Mouse (Mus musculus) forebrain, embryonic 14.5 days (tissue): ENCODE results near the gene Cdip1. TPM values are rescaled to one million over a fixed set of nuclear protein-coding genes. Genes with fewer than 3 reads are reported as not detected.

Source experiments
- ATAC-seq: fragments of 200-750 bp; cut with Nextera tagmentation; 2 replicates; pipeline ENCODE4 v1.8.0; 2017; ENCODE audit warnings: mild to moderate bottlenecking, moderate library complexity
- DNase-seq: peaks from one replicate; pipeline ENCODE4 v3.0.0-alpha.2; 2015; ENCODE audit warnings: low spot score
- H3K27ac ChIP-seq: fragments of 300-500 bp; sonication (generic); 2 replicates; pipeline ENCODE4 v1.5.1; 2014; ENCODE audit warnings: low read depth, mild to moderate bottlenecking, control low read depth, low read length, moderate library complexity
- H3K27me3 ChIP-seq: fragments of 300-500 bp; sonication (generic); replicated peaks from 2 replicates; pipeline ENCODE4 v1.6.1; 2014; ENCODE audit warnings: low read length, control low read depth, mixed read lengths; ENCODE audit not compliant: control insufficient read depth, insufficient read depth
- H3K36me3 ChIP-seq: fragments of 300-500 bp; sonication (generic); 2 replicates; pipeline ENCODE4 v1.6.1; 2014; ENCODE audit warnings: low read length, control low read depth; ENCODE audit not compliant: control insufficient read depth, insufficient read depth
- H3K4me1 ChIP-seq: fragments of 300-500 bp; sonication (generic); 2 replicates; pipeline ENCODE4 v1.6.1; 2014; ENCODE audit warnings: antibody characterized with exemption, low read length, control low read depth; ENCODE audit not compliant: control insufficient read depth, insufficient read depth
- H3K4me2 ChIP-seq: fragments of 300-500 bp; sonication (generic); 2 replicates; pipeline ENCODE4 v1.6.1; 2014; ENCODE audit warnings: mild to moderate bottlenecking, control low read depth, low read length
- H3K4me3 ChIP-seq: fragments of 300-500 bp; sonication (generic); 2 replicates; pipeline ENCODE4 v1.5.1; 2014; ENCODE audit warnings: low read depth, low read length, control low read depth
- H3K9ac ChIP-seq: fragments of 300-500 bp; sonication (generic); 2 replicates; pipeline ENCODE4 v1.6.1; 2014; ENCODE audit warnings: mild to moderate bottlenecking, low read length, control low read depth, moderate library complexity
- H3K9me3 ChIP-seq: fragments of 300-500 bp; sonication (generic); replicated peaks from 2 replicates; pipeline ENCODE4 v1.6.1; 2016; ENCODE audit warnings: low read length, control low read depth, mixed read lengths; ENCODE audit not compliant: control insufficient read depth
- WGBS: fragments of 180-500 bp; shearing (Covaris S2); extraction: QIAGEN DNeasy Blood & Tissue Kit; methylation state at CpG from one replicate; pipeline ENCODE4 v1.1.7; 2014; 5-methylcytosine and 5-hydroxymethylcytosine counted together
- polyA plus RNA-seq: library from polyadenylated mRNA; unstranded; fragments of >200 nt; fragmentation: Nextera tagmentation; extraction: Ambion mirVana; gene quantifications from 2 replicates; pipeline ENCODE4 v1.2.1, GENCODE M21; 2014

The Cdip1 gene
- polyA plus RNA-seq, 1 experiment from 2014 or later, result 87.1 TPM

DNA sequence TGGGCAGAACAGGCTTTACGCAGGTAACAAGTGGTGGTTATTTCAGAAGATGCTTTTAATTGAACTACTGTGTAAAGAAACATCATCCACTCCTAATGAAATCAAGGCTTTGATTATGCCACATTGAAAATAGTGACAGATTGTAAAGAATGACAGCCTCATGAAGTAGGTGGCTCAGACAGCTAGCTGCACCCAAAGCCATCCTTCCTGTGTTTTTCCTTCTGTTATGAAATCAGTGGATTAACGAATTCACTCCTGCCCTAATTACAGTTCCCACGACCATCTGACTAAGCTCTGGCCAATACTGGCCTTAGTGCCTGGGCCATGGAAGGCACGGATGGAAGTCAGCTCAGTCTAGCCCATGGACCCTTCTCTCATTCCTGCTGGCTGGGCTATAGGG lies 11.2 kb downstream of the Cdip1 start:
- Histone ChIP-seq H3K4me1 (no peaks in the 10 kb centered on the region), H3K27ac (no peak overlapping the region), H3K36me3 (no peaks in the 10 kb centered on the region), H3K27me3 (no peaks in the 10 kb centered on the region), H3K4me3 (no peak overlapping the region), H3K4me2 (no peak overlapping the region), H3K9ac (no peak overlapping the region), H3K9me3 (no peaks in the 10 kb centered on the region)
- WGBS, result 82% methylated on average over 4 of the region's 4 CpGs
- ATAC-seq (no peak), DNase-seq (no peak)

DNA sequence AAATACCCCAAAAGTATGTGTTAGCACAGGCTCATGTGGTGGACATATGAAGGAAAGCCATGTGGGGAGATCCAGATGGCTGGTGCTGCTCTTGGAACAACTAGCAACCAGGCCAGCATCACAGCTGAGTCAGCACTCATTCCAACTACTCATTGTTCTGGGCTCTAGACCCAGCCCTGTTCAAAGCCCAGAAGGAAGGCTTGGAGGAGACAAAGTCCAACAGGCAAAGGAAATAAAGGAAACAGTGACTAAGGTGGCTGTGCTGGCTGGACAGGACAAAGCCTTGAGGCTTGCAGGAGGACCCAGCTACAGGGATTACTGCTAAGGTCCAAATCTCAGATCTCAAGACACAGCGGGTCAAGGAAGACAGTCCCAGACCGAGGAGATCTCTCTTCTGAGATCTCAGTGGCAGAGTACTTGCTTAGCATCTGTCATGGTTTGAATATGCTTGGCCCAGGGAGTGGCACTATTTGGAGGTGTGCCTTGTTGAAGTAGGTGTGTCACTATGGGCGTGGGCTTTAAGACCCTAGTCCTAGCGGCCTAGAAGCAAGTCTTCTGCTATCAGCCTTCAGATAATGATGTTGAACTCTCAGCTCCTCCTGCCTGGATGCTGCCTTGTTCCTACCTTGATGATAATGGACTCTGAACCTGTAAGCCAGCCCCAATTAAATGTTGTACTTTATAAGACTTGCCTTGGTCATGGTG lies 12.0 kb downstream of the Cdip1 start:
- WGBS, result 97% methylated on average over 4 of the region's 4 CpGs
- no peak for ATAC-seq
- no peak overlapping the region for H3K27ac ChIP-seq

DNA sequence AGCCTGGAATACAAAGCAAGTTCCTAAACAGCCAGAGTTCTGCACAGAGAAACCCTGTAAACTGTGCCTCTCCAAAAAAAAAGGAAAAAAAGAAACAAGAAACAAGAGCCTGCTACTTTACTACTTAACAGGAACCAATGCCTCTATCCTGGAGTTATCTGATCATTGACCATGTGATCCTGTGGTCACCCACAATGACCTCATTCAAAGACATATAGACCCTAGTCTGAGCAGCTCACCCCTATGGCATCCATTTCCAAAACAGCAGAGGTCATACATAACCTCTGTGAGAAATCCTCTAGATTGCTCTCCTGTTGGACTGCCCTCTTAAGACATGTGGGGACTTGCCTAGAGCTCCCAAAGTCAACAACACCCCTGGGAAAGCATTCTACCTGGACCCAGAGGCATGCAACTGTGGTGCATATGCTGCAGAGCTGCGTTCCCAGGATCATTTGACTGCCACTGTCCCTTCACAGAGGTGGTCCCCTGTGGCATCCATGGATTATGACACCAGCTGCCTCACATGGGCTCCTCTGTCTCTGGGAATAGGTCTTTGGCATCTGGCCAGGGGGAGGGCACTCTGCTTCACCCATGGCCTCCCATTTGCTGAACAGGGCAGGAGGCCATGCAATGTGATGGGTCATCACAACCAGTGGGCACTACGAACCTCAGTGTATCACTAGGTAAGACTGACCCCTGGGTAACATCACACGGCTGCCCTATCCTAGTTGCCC lies 12.8 kb downstream of the Cdip1 start:
- no peaks in the 10 kb centered on the region for H3K36me3 ChIP-seq
- H3K4me2 ChIP-seq, result no peak overlapping the region
- no peak for DNase-seq
- H3K9ac ChIP-seq, result no peak overlapping the region
- no peak overlapping the region for H3K4me3 ChIP-seq
- no peak overlapping the region for H3K27ac ChIP-seq
- H3K4me1 ChIP-seq, result peaks cover 8% of the 10 kb centered on the region; the same call in 1 of the 2 replicates
- ATAC-seq, result no peak
- 96% methylated on average over 3 of the region's 3 CpGs for WGBS
- H3K27me3 ChIP-seq, result no peaks in the 10 kb centered on the region
- no peaks in the 10 kb centered on the region for H3K9me3 ChIP-seq

More for the DNA sequence above, 12.0 kb downstream of the Cdip1 start:
- Histone ChIP-seq H3K4me1 (peaks cover 8% of the 10 kb centered on the region; the same call in 1 of the 2 replicates), H3K4me2 (no peak overlapping the region), H3K4me3 (no peak overlapping the region), H3K9me3 (no peaks in the 10 kb centered on the region), H3K27me3 (no peaks in the 10 kb centered on the region), H3K36me3 (no peaks in the 10 kb centered on the region), H3K9ac (no peak overlapping the region)
- DNase-seq, result no peak

DNA sequence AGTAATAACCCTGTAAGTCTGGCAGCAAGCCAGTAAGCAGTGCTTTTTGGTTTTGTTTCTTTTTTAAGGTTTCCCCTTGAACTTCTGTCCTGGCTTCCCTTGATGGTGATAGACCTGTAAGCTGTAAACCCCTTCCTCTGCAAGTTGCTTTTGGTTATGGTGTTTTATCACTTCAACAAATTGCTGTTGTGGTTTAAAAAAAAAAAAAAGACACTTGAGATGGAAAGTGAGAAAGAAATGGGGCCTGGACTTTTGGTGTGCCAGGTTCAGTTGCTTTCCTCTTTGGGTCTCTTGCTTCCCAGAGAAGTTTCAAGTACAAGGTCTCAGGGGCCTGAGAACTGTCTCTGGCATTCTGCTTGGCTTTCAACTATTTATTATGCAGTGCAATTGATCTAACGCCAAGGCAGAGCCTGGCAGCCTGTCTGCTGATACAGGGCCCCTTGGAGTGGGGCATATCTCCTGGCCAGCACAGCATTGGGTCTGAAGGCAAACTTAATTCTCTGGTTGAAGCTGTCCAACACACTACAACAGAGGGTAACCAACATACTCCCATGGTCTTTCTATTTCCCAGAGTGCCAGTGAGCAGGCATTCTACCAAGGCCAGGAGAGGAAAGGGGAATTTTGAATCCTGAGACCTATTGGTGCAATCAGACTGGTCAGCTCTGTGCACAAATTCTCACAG lies 16.7 kb downstream of the Cdip1 start:
- peak; percentile 28 for DNase-seq
- H3K27ac ChIP-seq, result peak overlapping the region; percentile 33; the same call in 1 of the 2 replicates

DNA sequence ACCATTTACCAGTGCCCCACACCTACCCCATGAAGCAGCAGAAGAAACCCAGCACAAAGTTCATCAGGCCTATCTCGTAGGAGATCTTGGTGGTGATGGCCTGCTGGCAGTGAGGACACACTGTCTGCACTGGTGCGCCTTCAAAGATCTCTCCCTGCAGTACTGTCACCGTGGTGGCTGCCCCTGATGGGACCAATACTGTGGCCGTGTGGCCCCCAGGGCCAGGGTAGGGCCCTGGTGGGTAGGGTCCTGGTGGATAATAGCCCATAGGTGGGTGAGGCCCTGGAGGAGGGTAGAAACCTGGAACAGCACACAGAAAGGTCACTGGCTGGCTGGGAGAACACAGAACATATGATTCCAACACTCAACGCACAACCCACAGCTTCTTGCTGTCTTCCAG lies 21.4 kb downstream of the Cdip1 start:
- no peak overlapping the region for H3K4me3 ChIP-seq
- H3K27me3 ChIP-seq, result no peaks in the 10 kb centered on the region
- H3K27ac ChIP-seq, result no peak overlapping the region
- H3K9ac ChIP-seq, result no peak overlapping the region
- peaks cover 69% of the 10 kb centered on the region for H3K36me3 ChIP-seq
- H3K9me3 ChIP-seq, result no peaks in the 10 kb centered on the region
- H3K4me1 ChIP-seq, result peaks cover 7% of the 10 kb centered on the region; the same call in 1 of the 2 replicates
- ATAC-seq, result no peak
- no peak overlapping the region for H3K4me2 ChIP-seq
- WGBS, result 98% methylated on average over 5 of the region's 5 CpGs
- DNase-seq, result no peak

More for the DNA sequence above, 16.7 kb downstream of the Cdip1 start:
- Histone ChIP-seq H3K36me3 (peaks cover 24% of the 10 kb centered on the region), H3K9ac (no peak overlapping the region), H3K4me3 (no peak overlapping the region), H3K4me1 (peaks cover 8% of the 10 kb centered on the region; the same call in 1 of the 2 replicates), H3K27me3 (no peaks in the 10 kb centered on the region), H3K9me3 (no peaks in the 10 kb centered on the region), H3K4me2 (no peak overlapping the region)
- 37% methylated on average over 1 of the region's 1 CpGs for WGBS
- no peak for ATAC-seq

DNA sequence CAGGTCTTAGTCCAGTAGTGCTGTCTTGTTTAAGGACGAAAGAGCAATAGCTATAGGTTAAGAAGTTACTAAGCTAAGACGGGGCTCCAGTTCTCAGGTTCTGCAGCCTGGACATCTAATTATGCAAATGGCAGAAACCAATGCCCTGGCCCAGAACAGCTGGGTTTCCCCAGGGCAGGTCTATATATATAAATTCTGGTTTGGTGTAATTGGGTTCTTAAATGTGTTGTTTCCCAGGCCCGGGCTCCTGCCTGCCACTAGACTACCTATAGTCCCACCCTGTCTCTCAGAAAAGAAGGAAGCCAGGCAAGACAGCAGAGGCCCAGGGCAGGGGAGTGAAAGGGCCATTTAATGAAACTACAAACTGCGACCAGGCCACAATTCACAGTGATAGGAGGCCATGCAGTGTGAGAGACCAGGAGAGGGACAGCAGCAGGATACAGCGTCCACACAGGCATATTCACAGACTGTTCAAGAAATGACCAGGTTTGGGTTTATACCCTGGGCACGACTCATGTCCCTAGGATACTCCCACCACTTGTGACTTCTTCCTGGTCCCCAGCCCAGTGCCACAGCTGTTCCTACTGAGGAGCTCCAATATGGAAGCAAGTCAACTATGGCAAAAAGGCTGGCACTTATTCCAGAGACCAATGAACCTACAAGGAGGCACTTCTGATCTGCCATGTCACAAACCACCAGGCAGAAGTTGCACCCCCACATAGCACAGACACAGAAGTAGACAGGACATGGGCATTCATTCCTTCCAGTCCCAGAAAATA lies 22.9 kb downstream of the Cdip1 start:
- Histone ChIP-seq H3K9me3 (no peaks in the 10 kb centered on the region), H3K36me3 (peaks cover 73% of the 10 kb centered on the region), H3K4me2 (no peak overlapping the region), H3K27me3 (no peaks in the 10 kb centered on the region), H3K4me3 (no peak overlapping the region), H3K4me1 (no peaks in the 10 kb centered on the region), H3K9ac (no peak overlapping the region), H3K27ac (no peak overlapping the region)
- ATAC-seq, result no peak
- WGBS, result 77% methylated on average over 6 of the region's 6 CpGs
- no peak for DNase-seq

DNA sequence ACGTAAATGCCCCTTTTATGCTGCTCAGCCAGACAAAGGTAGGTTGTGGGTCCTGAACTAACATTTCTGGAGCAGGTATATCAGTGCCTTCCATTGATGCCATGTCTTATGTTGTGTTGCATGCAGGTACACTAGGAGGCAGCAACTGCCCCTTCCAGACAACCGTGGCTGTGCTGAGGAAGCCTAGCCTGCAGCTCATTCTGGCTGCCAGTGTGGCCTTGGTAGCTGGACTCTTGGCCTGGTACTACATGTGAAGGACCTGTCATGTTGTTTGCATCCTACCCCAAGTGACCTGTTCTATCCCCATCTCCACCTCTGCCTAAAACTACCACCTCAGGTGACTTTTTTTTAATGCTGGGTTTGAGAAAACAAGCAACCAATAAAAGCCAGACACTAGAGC lies 24.2 kb downstream of the Cdip1 start:
- DNase-seq (no peak), ATAC-seq (no peak)
- 91% methylated on average over 2 of the region's 2 CpGs for WGBS
- Histone ChIP-seq H3K4me3 (no peak overlapping the region), H3K9me3 (no peaks in the 10 kb centered on the region), H3K36me3 (peaks cover 73% of the 10 kb centered on the region), H3K9ac (no peak overlapping the region), H3K4me2 (no peak overlapping the region), H3K27ac (no peak overlapping the region), H3K27me3 (no peaks in the 10 kb centered on the region), H3K4me1 (no peaks in the 10 kb centered on the region)

DNA sequence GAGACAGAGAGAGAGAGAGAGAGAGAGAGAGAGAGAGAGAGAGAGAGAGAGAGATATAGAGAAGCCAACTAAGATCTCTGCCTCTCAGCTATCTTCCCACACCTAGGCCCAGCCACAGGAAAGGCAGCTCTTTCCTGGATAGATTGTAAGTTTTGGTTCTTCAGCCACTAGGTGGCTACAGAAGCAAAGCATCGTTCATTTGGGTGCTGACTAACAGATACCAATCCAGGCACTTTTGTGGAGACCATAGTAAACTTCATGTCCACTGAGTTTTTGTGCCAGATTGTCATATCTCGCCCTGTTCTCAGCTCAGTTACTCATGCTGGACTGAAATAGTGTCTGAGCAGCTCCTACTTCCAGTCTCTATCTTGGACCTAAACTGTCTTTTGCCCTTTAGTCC lies 26.8 kb downstream of the Cdip1 start:
- H3K27me3 ChIP-seq, result no peaks in the 10 kb centered on the region
- H3K9me3 ChIP-seq, result no peaks in the 10 kb centered on the region
- no peak overlapping the region for H3K27ac ChIP-seq
- no peak overlapping the region for H3K9ac ChIP-seq
- peak; percentile 65 for DNase-seq
- peaks cover 47% of the 10 kb centered on the region for H3K36me3 ChIP-seq
- H3K4me3 ChIP-seq, result no peak overlapping the region
- H3K4me1 ChIP-seq, result no peaks in the 10 kb centered on the region
- no peak overlapping the region for H3K4me2 ChIP-seq
- 46% methylated on average over 2 of the region's 2 CpGs for whole genome bisulfite sequencing
- ATAC-seq, result no peak
